Mouse (Mus musculus) lung, embryonic 14.5 days (tissue): ENCODE results near the gene Caap1. TPM values are rescaled to one million over a fixed set of nuclear protein-coding genes. Genes with fewer than 3 reads are reported as not detected.

Experiments
- ATAC-seq: fragments of 200-750 bp; cut with Nextera tagmentation; 2 replicates; pipeline ENCODE4 v1.8.0; 2017; ENCODE audit warnings: mild to moderate bottlenecking, moderate TSS enrichment, moderate library complexity; ENCODE audit not compliant: insufficient read depth
- DNase-seq: peaks from one replicate; pipeline ENCODE4 v3.0.0-alpha.2; 2015
- H3K27ac ChIP-seq: fragments of 300-500 bp; sonication (generic); 2 replicates; pipeline ENCODE4 v1.5.1; 2014; ENCODE audit warnings: low read depth, mild to moderate bottlenecking, moderate library complexity
- H3K27me3 ChIP-seq: fragments of 300-500 bp; sonication (generic); 2 replicates; pipeline ENCODE4 v1.6.1; 2014; ENCODE audit warnings: low read length, control low read depth; ENCODE audit not compliant: insufficient read depth
- H3K36me3 ChIP-seq: fragments of 300-500 bp; sonication (generic); 2 replicates; pipeline ENCODE4 v1.6.1; 2014; ENCODE audit warnings: control low read depth; ENCODE audit not compliant: insufficient read depth
- H3K4me1 ChIP-seq: fragments of 300-500 bp; sonication (generic); 2 replicates; pipeline ENCODE4 v1.6.1; 2014; ENCODE audit warnings: antibody characterized with exemption, control low read depth; ENCODE audit not compliant: insufficient read depth
- H3K4me2 ChIP-seq: fragments of 300-500 bp; sonication (generic); 2 replicates; pipeline ENCODE4 v1.6.1; 2014; ENCODE audit warnings: mild to moderate bottlenecking
- H3K4me3 ChIP-seq: fragments of 300-500 bp; sonication (generic); 2 replicates; pipeline ENCODE4 v1.5.1; 2014; ENCODE audit warnings: low read depth, low read length
- H3K9ac ChIP-seq: fragments of 300-500 bp; sonication (generic); 2 replicates; pipeline ENCODE4 v1.6.1; 2014
- H3K9me3 ChIP-seq: fragments of 300-500 bp; sonication (generic); 2 replicates; pipeline ENCODE4 v1.6.1; 2016; ENCODE audit warnings: low read depth, low read length, control low read depth
- CTCF ChIP-seq: IDR thresholded peaks from 2 replicates; pipeline ENCODE4 v1.5.1; 2016; ENCODE audit warnings: antibody characterized with exemption, low read depth
- WGBS: fragments of 180-500 bp; shearing (Covaris S2); extraction: QIAGEN DNeasy Blood & Tissue Kit; methylation state at CpG from one replicate; pipeline ENCODE4 v1.1.7; 2014; 5-methylcytosine and 5-hydroxymethylcytosine counted together
- polyA plus RNA-seq: library from polyadenylated mRNA; unstranded; fragments of >200 nt; fragmentation: Nextera tagmentation; extraction: Ambion mirVana; gene quantifications from 2 replicates; pipeline ENCODE4 v1.2.1, GENCODE M21; 2014

Caap1 gene
- polyA plus RNA-seq, 1 experiment from 2014 or later = 22.2 TPM

GRCm38 (mm10) chr4:94557145-94557544 lies 549 bp upstream of the Caap1 start:
- no peaks in the 10 kb centered on the region for H3K27me3 ChIP-seq
- peak overlapping the region; percentile 81 for H3K4me2 ChIP-seq
- ATAC-seq (peak; percentile 5; the same call in 1 of the 2 replicates), DNase-seq (peak; percentile 7)
- H3K9me3 ChIP-seq = no peaks in the 10 kb centered on the region
- H3K36me3 ChIP-seq = no peaks in the 10 kb centered on the region
- H3K4me3 ChIP-seq = peak overlapping the region; percentile 94
- H3K27ac ChIP-seq = no peak overlapping the region
- 77% methylated on average over 7 of the region's 7 CpGs for WGBS
- no peak overlapping the region for H3K9ac ChIP-seq
- TF ChIP-seq CTCF = no peak
- H3K4me1 ChIP-seq = no peaks in the 10 kb centered on the region

- H3K27me3 ChIP-seq = no peaks in the 10 kb centered on the region
- WGBS = 90% methylated on average over 5 of the region's 5 CpGs
- no peak overlapping the region for H3K9ac ChIP-seq
- no peaks in the 10 kb centered on the region for H3K4me1 ChIP-seq
- no peak overlapping the region for H3K27ac ChIP-seq
- peak overlapping the region; percentile 81 for H3K4me2 ChIP-seq
- no peak for TF ChIP-seq CTCF
- DNase-seq (no peak), ATAC-seq (no peak)
- no peaks in the 10 kb centered on the region for H3K9me3 ChIP-seq
- H3K4me3 ChIP-seq = peak overlapping the region; percentile 94
- H3K36me3 ChIP-seq = no peaks in the 10 kb centered on the region
Measured at GRCm38 (mm10) chr4:94554955-94555494, 1.6 kb downstream of the Caap1 start.

GRCm38 (mm10) chr4:94544321-94544720 lies 12.3 kb downstream of the Caap1 start:
- no peaks in the 10 kb centered on the region for H3K4me1 ChIP-seq
- no peak overlapping the region for H3K9ac ChIP-seq
- peaks cover 34% of the 10 kb centered on the region; the same call in 1 of the 2 replicates for H3K36me3 ChIP-seq
- H3K4me2 ChIP-seq = no peak overlapping the region
- TF ChIP-seq CTCF = no peak
- WGBS = 81% methylated on average over 7 of the region's 7 CpGs
- H3K4me3 ChIP-seq = no peak overlapping the region
- no peaks in the 10 kb centered on the region for H3K27me3 ChIP-seq
- H3K9me3 ChIP-seq = no peaks in the 10 kb centered on the region
- ATAC-seq = no peak
- no peak overlapping the region for H3K27ac ChIP-seq
- DNase-seq = no peak

GRCm38 (mm10) chr4:94543041-94543440 lies 13.6 kb downstream of the Caap1 start:
- no peaks in the 10 kb centered on the region for H3K9me3 ChIP-seq
- no peaks in the 10 kb centered on the region for H3K4me1 ChIP-seq
- 77% methylated on average over 4 of the region's 4 CpGs for WGBS
- no peak overlapping the region for H3K27ac ChIP-seq
- no peak for TF ChIP-seq CTCF
- no peak overlapping the region for H3K9ac ChIP-seq
- peaks cover 34% of the 10 kb centered on the region; the same call in 1 of the 2 replicates for H3K36me3 ChIP-seq
- H3K4me3 ChIP-seq = no peak overlapping the region
- no peak for DNase-seq
- no peaks in the 10 kb centered on the region for H3K27me3 ChIP-seq
- H3K4me2 ChIP-seq = no peak overlapping the region
- no peak for ATAC-seq

GRCm38 (mm10) chr4:94533205-94533604 lies 23.4 kb downstream of the Caap1 start:
- peak; percentile 5 for DNase-seq

GRCm38 (mm10) chr4:94529448-94529847 lies 27.1 kb downstream of the Caap1 start:
- WGBS = 83% methylated on average over 1 of the region's 1 CpGs
- Histone ChIP-seq H3K9ac (no peak overlapping the region), H3K27me3 (no peaks in the 10 kb centered on the region), H3K36me3 (no peaks in the 10 kb centered on the region), H3K9me3 (no peaks in the 10 kb centered on the region), H3K4me3 (no peak overlapping the region), H3K27ac (no peak overlapping the region), H3K4me1 (no peaks in the 10 kb centered on the region), H3K4me2 (no peak overlapping the region)
- TF ChIP-seq CTCF = no peak
- DNase-seq (no peak), ATAC-seq (no peak)

More at GRCm38 (mm10) chr4:94533205-94533604, 23.4 kb downstream of the Caap1 start:
- H3K4me3 ChIP-seq = no peak overlapping the region
- H3K27ac ChIP-seq = no peak overlapping the region
- H3K4me2 ChIP-seq = no peak overlapping the region
- no peaks in the 10 kb centered on the region for H3K4me1 ChIP-seq
- H3K9ac ChIP-seq = no peak overlapping the region
- no peaks in the 10 kb centered on the region for H3K36me3 ChIP-seq
- H3K9me3 ChIP-seq = no peaks in the 10 kb centered on the region
- no peaks in the 10 kb centered on the region for H3K27me3 ChIP-seq
- no peak for ATAC-seq
- no peak for TF ChIP-seq CTCF

GRCm38 (mm10) chr4:94523321-94523720 lies 33.3 kb downstream of the Caap1 start:
- H3K4me3 ChIP-seq = no peak overlapping the region
- H3K4me1 ChIP-seq = no peaks in the 10 kb centered on the region
- H3K36me3 ChIP-seq = 0 out of 2 replicates have a peak, but pooled peaks cover 7% of the 10 kb centered on the region
- H3K27me3 ChIP-seq = no peaks in the 10 kb centered on the region
- no peak overlapping the region for H3K9ac ChIP-seq
- no peak for ATAC-seq
- DNase-seq = peak; percentile 55
- TF ChIP-seq CTCF = peak; percentile 48
- H3K9me3 ChIP-seq = no peaks in the 10 kb centered on the region
- no peak overlapping the region for H3K27ac ChIP-seq
- H3K4me2 ChIP-seq = no peak overlapping the region

- Histone ChIP-seq H3K27me3 (no peaks in the 10 kb centered on the region), H3K36me3 (0 out of 2 replicates have a peak, but pooled peaks cover 7% of the 10 kb centered on the region), H3K4me1 (no peaks in the 10 kb centered on the region), H3K4me2 (no peak overlapping the region), H3K27ac (no peak overlapping the region), H3K9me3 (no peaks in the 10 kb centered on the region), H3K4me3 (no peak overlapping the region), H3K9ac (no peak overlapping the region)
- DNase-seq (peak; percentile 80), ATAC-seq (no peak)
- WGBS = 61% methylated on average over 4 of the region's 4 CpGs
- TF ChIP-seq CTCF = peak; percentile 67
Measured at GRCm38 (mm10) chr4:94517631-94518030, 39.0 kb downstream of the Caap1 start.
